Mouse (Mus musculus) 3134 (cell line): ENCODE measurements around the gene Srgap1.

Experiments
- DNase-seq: peaks from one replicate; pipeline ENCODE4 v3.0.0-alpha.2; 2011; ENCODE audit warnings: low spot score; ENCODE audit not compliant: insufficient read length; ENCODE audit errors: extremely low read depth

Gene Srgap1

GRCm38 (mm10) chr10:121970912-121971311 is 76.2 kb downstream of the Srgap1 start:
- no peak for DNase-seq

GRCm38 (mm10) chr10:121964114-121964513 is 83.0 kb downstream of the Srgap1 start:
- DNase-seq = no peak

- DNase-seq = no peak
These were observed 85.1 kb downstream of the Srgap1 start for GRCm38 (mm10) chr10:121962053-121962452.

DNA sequence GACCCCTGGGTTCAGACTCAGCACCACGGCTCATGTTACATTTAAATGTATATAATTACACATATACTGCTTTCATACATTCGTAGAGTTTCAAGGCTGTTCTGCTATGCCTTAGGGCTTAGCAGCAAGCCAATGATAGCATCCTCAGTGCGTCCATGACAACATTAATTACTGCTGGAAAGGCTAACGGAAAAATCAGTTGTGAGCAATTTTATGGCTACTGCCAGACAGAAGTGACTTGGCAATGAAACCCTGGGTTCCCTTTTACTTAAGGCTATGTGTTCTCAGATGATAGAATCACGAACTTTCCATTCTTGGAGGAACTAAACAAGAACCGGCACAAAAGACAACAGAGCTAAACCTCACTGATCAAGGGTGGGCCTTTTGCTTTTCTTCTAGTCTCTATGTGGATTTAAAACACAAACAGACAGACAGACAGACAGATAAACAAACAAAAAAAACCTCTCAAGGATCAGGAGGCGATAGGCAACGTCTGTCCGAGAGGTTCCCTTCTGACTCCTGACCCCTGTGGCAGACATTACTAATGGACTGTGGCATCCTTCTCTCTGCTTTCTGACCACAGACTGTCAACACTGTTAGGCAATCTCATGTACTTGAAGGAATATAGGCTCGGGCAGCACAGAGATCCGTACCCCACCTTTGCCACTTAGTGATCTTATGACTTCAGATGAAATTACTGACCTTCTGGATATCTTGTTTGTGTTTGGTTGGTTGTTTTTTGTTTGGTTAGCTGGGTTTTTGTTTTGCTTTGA is 85.8 kb downstream of the Srgap1 start:
- peak; percentile 8 for DNase-seq

DNA sequence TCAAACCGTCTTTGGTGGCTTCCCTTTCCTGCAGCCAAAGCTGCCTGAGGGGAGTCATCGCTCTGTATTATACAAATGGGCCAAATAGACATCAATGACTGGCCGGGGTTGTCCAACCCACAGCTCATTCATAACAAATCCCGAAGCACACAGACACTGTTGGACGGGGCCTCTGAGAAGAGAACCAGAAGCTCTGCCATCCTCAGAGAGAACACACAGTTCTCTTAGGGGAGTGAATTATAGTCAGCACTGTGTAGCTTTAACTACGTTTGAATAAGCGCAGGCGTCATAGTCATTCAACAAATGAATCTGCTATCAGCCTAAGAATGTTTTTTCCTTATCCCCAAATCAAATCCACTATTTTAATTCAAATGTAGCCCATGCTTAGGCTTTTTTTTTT is 88.4 kb downstream of the Srgap1 start:
- no peak for DNase-seq

GRCm38 (mm10) chr10:121956505-121956904 is 90.6 kb downstream of the Srgap1 start:
- no peak for DNase-seq

DNA sequence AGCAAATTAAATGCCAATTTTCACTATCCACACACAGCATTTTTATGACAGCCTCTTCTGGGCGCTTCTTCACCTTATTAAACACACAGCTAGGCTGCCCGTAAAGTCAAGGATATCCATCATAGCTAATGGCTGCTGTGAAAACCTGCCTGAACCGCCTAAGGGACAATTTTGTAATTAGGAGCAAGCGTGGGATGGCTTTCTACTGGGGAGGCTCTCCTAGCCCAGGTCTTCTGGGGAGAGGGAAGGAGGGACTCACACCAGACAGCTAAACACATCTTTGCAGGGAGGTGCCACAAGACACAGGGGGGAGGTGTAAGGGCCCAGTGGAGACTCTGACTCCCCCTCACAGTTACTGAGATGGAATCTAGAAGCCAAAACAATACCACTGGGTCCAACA is 91.4 kb downstream of the Srgap1 start:
- no peak for DNase-seq

DNA sequence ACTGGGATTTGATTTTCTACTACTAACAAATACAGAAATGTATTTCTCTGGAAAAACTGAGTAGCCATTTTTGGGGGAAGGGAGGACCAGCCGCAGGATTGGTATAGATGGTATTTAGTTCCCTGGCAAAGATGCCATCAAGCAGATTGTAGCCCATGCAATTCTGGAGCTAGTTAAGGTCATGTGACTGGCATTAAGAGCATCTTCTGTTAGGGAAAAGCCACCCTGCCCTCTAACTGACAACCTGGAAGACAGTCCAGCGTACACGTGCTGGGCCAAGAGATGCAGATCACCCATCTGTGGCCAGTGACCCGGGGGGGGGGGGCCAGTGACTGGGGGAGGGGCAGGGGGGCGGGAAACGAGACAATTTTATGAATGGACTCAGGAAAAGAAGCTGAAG is 92.2 kb downstream of the Srgap1 start:
- DNase-seq = no peak

- DNase-seq = no peak
These were observed 94.1 kb downstream of the Srgap1 start for GRCm38 (mm10) chr10:121953041-121953440.

GRCm38 (mm10) chr10:121946173-121946572 is 100.9 kb downstream of the Srgap1 start:
- DNase-seq = no peak

GRCm38 (mm10) chr10:121931909-121932308 is 115.2 kb downstream of the Srgap1 start:
- DNase-seq = no peak

- DNase-seq = no peak
These were observed 121.0 kb downstream of the Srgap1 start for GRCm38 (mm10) chr10:121926094-121926493.

DNA sequence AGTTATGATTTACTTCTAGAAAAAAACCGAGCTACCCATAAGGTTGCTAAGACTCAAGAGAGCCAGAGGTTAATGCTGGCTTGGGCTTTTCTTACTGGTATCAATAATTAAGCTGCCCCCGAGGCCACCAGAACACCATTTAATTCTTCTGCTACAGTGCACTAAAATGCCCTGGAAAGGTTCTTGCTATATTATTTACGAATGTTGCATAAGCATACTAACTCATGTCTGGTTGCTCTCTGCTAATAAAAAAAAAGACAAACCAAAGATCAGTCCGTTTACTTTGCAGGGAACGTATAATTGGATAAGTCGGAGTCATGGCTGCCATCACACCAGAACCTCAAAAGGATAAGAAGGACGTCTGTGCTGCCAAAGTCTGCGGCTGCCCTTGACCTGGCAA is 128.1 kb downstream of the Srgap1 start:
- DNase-seq = no peak

DNA sequence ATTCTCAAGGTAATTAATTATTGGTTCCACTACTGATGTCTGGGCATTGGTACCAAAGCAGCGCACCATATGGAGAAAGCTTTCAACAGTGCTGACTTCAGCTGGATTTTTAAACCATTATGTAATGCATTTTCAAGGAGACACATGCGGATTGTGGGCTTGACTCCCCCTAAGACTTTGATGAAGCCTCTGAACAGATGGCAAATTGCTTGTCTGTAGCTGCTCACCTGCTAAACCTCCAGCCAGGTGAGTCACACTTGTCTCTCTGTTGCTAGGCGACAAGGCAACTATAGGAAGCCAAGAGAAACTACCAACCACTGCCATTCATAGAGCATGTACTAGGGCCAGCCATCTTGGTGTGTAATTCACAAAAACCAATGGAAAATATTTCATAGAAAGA is 128.5 kb downstream of the Srgap1 start:
- no peak for DNase-seq

DNA sequence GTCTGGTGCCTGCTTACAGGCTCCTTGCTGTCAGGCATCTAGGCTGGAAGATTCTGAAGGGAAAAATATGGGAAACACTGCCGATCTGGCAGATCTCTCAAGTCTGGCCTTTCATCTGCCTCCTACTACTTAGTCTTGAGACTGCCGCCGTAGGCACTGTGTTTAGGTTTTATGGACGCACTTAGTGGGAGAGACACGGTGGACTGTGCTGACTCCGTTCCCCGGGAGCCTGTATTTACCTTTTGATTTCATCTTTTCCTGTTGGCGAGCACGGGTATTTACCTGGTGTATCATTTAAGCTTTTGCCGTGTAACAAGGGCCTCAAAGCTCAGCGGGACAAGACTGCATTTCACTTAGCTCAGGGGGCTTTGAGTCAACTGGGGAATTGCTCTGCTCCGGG is 131.6 kb downstream of the Srgap1 start:
- DNase-seq = no peak

DNA sequence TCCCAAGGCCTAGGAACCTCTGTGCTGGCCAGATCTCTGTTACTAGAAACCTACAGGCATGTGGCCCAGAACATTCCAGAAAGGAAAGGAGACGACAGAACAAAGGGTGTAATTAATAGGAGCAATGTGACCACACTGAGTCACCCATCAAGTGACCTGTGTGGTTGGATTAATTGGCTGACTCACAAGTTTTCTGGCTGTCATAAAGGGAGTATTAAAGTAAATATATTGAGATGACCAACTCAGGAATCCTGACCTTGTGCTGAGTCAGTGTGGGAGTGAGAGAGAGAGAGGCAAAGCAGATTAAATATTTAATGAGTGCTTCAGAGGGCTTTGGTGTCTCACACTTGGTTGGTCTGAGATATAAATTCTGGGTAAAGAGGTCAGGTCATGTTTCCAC is 143.0 kb downstream of the Srgap1 start:
- DNase-seq = peak; percentile 76

DNA sequence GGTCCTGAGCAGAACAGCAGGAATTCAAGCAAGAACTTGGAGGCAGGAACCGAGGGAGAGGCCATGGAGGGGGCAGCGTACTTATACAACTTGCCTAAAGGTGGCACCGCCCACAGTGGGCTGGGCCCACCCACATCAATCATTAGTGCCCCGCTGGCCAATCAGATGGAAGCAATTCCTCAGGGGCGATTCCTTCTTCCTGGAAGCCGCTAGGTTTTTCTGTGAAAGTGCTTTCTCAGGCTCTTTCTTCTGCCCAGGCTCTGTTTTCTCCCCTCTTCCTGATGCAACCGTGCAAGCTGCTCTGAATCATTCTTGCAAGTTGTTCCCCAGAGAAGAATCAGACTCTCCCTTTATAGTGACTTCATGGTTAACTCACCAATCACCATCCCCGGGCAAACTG is 144.5 kb downstream of the Srgap1 start:
- DNase-seq = peak; percentile 61

DNA sequence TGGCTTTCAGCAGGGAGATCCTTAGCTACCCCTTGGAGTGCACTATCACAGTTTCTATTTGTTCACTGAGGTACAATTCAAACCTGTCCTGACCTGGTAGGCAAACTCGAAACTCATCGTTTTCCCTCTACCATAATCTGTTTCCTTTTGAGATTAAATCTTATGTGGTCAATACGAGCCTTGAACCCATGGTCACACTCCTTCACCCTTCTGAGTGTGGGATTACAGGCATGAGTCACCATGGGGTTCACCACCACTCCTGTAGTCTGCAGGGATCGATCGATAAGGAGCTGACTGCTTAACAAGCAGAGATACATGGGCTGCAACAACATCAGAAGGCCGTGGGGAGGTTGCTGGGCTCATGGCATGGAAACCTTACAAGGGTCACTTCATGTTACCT is 146.3 kb downstream of the Srgap1 start:
- no peak for DNase-seq

GRCm38 (mm10) chr10:121899706-121900105 is 147.4 kb downstream of the Srgap1 start:
- no peak for DNase-seq

DNA sequence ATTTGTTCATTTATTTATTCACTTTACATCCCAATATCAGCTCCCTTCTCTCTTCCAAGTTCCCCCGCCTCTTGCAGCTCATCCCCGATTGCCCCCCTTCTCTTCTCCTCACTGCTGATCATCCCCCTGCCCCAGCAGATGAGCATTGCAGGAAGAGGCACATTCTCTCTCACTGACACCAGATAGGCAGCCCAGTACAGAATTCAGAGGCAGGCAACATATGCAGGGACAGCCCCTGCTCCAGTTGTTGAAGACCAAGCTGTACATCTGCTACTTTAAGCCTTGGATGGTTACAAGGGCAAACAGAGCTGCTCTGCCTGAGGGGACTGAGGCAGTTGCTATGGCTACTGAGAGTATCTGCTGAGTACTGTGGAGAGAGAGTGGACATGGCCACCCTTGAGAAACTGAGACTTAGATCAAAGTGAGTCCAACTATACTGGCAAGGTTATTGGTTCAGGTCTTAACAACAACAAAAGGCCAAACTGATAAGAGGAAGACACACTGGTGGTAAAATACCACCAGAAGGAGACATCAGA is 149.2 kb downstream of the Srgap1 start:
- no peak for DNase-seq

DNA sequence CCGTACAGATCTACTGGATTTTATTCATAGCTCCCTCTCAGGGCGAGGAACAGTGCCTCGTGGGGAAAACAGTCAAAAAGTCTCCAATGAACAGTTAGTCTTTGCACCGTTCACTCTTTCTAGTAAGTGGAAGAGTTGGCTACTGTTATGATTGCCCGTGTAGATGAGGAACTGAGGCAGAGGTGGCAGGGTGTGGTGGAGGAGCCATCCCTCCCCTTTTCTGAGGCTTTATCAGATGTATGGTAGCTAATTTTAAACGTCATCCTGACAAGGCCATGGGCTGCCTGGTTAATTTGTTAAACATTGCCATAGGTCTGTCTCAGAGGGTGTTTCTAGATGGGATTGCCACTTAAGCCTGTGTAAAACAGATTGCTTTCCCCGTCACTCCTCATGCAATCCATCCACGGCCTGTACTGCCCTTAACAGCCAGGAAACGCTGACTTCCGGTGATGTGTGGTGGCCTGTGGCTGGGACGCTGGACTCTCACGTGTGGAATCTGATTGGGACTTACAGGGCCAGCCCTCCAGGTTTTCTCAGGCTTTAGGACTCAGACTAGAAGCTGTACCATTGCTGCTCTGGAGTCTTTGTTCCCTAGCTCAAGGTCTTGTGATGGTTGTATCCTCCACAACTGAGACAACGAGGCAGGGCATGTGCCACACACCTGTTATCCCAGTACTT is 155.6 kb downstream of the Srgap1 start:
- no peak for DNase-seq

- DNase-seq = no peak
These were observed 157.1 kb downstream of the Srgap1 start for GRCm38 (mm10) chr10:121890061-121890460.
